Mouse (Mus musculus) heart, adult 11 months (tissue): ENCODE data around the gene Fam122c.
A peak's percentile ranks its signal among the peaks of the same experiment; 100 is the strongest.
"Not testable (repeated sequence)": the region's sequence is repeated elsewhere in the genome, so short reads cannot be mapped to it uniquely, and the experiment has no call there.

Experiments used
- DNase-seq: peaks from one replicate; pipeline ENCODE4 v3.0.0; 2022

Gene Fam122c

GRCm38 (mm10) chrX:53273124-53273523, at the start of gene Fam122c:
Gene Fam122c, plus strand, starts transcription at chrX:53273424.
- no peak for DNase-seq

GRCm38 (mm10) chrX:53224353-53224944, 48.8 kb upstream of the Fam122c start:
- DNase-seq = no peak

- DNase-seq = no peak
Observed at GRCm38 (mm10) chrX:53231965-53232364, 41.3 kb upstream of the Fam122c start.

- no peak for DNase-seq
Observed at GRCm38 (mm10) chrX:53233689-53234088, 39.5 kb upstream of the Fam122c start.

- DNase-seq = no peak
Observed at GRCm38 (mm10) chrX:53236404-53236803, 36.8 kb upstream of the Fam122c start.

- no peak for DNase-seq
Observed at GRCm38 (mm10) chrX:53237971-53238370, 35.3 kb upstream of the Fam122c start.

GRCm38 (mm10) chrX:53240011-53240410, 33.2 kb upstream of the Fam122c start, which contains the start of gene Plac1:
Gene Plac1, minus strand, starts transcription at chrX:53240111.
- no peak for DNase-seq

- no peak for DNase-seq
Observed at GRCm38 (mm10) chrX:53255195-53255594, 18.0 kb upstream of the Fam122c start.

GRCm38 (mm10) chrX:53266186-53266585, 7.0 kb upstream of the Fam122c start:
- DNase-seq = no peak

- DNase-seq = peak; percentile 96
Observed at GRCm38 (mm10) chrX:53268856-53269255, 4.4 kb upstream of the Fam122c start.

GRCm38 (mm10) chrX:53269289-53270062, 3.7 kb upstream of the Fam122c start, which contains the start of gene Fam122b:
Gene Fam122b, minus strand, starts transcription at chrX:53269805.
- peak; percentile 100 for DNase-seq

GRCm38 (mm10) chrX:53270063-53270432, 3.2 kb upstream of the Fam122c start:
- no peak for DNase-seq

GRCm38 (mm10) chrX:53271628-53272027, 1.6 kb upstream of the Fam122c start:
- not testable (repeated sequence) for DNase-seq

GRCm38 (mm10) chrX:53287924-53288323, 14.7 kb downstream of the Fam122c start:
- DNase-seq = no peak

GRCm38 (mm10) chrX:53320564-53320963, 47.3 kb downstream of the Fam122c start:
- DNase-seq = no peak

GRCm38 (mm10) chrX:53321111-53321510, 47.9 kb downstream of the Fam122c start:
- peak; percentile 70 for DNase-seq

- no peak for DNase-seq
Observed at GRCm38 (mm10) chrX:53330396-53330795, 57.2 kb downstream of the Fam122c start.

- no peak for DNase-seq
Observed at GRCm38 (mm10) chrX:53337355-53337754, 64.1 kb downstream of the Fam122c start.

GRCm38 (mm10) chrX:53341531-53341930, 68.3 kb downstream of the Fam122c start:
- DNase-seq = peak; percentile 74

- DNase-seq = no peak
Observed at GRCm38 (mm10) chrX:53348374-53348773, 75.2 kb downstream of the Fam122c start.

- no peak for DNase-seq
Observed at GRCm38 (mm10) chrX:53364668-53365383, 91.6 kb downstream of the Fam122c start.

GRCm38 (mm10) chrX:53369534-53370365, 96.5 kb downstream of the Fam122c start:
- DNase-seq = peak; percentile 96

- DNase-seq = peak; percentile 99
Observed at GRCm38 (mm10) chrX:53370366-53370740, 97.1 kb downstream of the Fam122c start, which contains the start of gene Mospd1. Gene Mospd1, minus strand, starts transcription at chrX:53370502.
